Mouse (Mus musculus) kidney, postnatal 0 days (tissue): ENCODE data around the gene Dhcr7. TPM values are rescaled to one million over a fixed set of nuclear protein-coding genes. Genes with fewer than 3 reads are reported as not detected.

Source experiments
- ATAC-seq: fragments of 200-750 bp; cut with Nextera tagmentation; replicated peaks from 2 replicates; pipeline ENCODE4 v1.8.0; 2017; ENCODE audit warnings: low read depth, moderate number of reproducible peaks, moderate TSS enrichment, moderate library complexity; ENCODE audit not compliant: low FRiP score
- DNase-seq: peaks from one replicate; pipeline ENCODE4 v3.0.0-alpha.2; 2016; ENCODE audit warnings: low spot score
- H3K27ac ChIP-seq: fragments of 300-500 bp; sonication (generic); 2 replicates; pipeline ENCODE4 v1.5.1; 2014; ENCODE audit warnings: mild to moderate bottlenecking
- H3K27me3 ChIP-seq: fragments of 300-500 bp; sonication (generic); 2 replicates; pipeline ENCODE4 v1.6.1; 2014; ENCODE audit warnings: low read length, mixed read lengths; ENCODE audit not compliant: insufficient read depth
- H3K36me3 ChIP-seq: fragments of 300-500 bp; sonication (generic); 2 replicates; pipeline ENCODE4 v1.6.1; 2014; ENCODE audit warnings: low read length, mixed read lengths; ENCODE audit not compliant: insufficient read depth
- H3K4me1 ChIP-seq: fragments of 300-500 bp; sonication (generic); replicated peaks from 2 replicates; pipeline ENCODE4 v1.6.1; 2014; ENCODE audit warnings: antibody characterized with exemption, low read length, mixed read lengths; ENCODE audit not compliant: insufficient read depth
- H3K4me2 ChIP-seq: fragments of 300-500 bp; sonication (generic); 2 replicates; pipeline ENCODE4 v1.6.1; 2014; ENCODE audit warnings: mild to moderate bottlenecking, low read length, moderate library complexity, mixed read lengths
- H3K4me3 ChIP-seq: fragments of 300-500 bp; sonication (generic); replicated peaks from 2 replicates; pipeline ENCODE4 v1.5.1; 2014; ENCODE audit warnings: low read depth, low read length
- H3K9ac ChIP-seq: fragments of 300-500 bp; sonication (generic); 2 replicates; pipeline ENCODE4 v1.6.1; 2014; ENCODE audit warnings: low read depth, low read length
- H3K9me3 ChIP-seq: fragments of 300-500 bp; sonication (generic); replicated peaks from 2 replicates; pipeline ENCODE4 v1.6.1; 2016; ENCODE audit warnings: low read length, inconsistent platforms, mixed read lengths
- CTCF ChIP-seq: IDR thresholded peaks from 2 replicates; pipeline ENCODE4 v1.5.1; 2016; ENCODE audit warnings: antibody characterized with exemption, low read depth, mild to moderate bottlenecking, moderate library complexity
- WGBS: fragments of 180-500 bp; shearing (Covaris S2); extraction: QIAGEN DNeasy Blood & Tissue Kit; methylation state at CpG from one replicate; pipeline ENCODE4 v1.1.7; 2014; 5-methylcytosine and 5-hydroxymethylcytosine counted together
- polyA plus RNA-seq: library from polyadenylated mRNA; unstranded; fragments of >200 nt; fragmentation: Nextera tagmentation; extraction: Ambion mirVana; gene quantifications from 2 replicates; pipeline ENCODE4 v1.2.1, GENCODE M21; 2015

Dhcr7 gene
- polyA plus RNA-seq, 1 experiment from 2014 or later: 28.8 TPM

DNA sequence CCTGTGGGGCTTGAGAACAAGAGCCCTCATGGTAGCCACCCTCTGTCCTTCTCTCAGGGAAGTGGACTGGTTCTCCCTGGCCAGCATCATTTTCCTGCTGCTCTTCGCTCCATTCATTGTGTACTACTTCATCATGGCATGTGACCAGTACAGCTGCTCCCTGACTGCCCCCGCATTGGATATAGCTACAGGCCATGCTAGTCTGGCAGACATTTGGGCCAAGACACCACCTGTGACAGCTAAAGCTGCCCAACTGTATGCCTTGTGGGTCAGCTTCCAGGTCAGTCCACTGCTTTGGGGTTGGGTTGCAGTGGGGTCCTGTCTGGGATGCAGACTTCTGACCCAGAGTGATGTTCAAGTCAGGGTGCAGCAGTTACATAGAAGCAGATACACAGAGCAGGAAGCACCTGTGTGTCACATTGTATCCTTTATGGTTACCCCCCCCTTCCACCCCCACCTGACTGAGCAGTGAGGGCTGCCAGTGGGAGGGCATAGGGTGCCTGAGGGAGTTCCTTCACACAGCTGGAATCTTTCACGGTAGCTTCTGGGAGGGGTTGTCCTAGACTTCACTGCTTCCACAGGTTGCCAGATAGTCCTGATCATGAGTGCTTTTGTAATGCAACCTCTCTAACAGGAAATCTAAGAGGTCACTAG lies 14.9 kb downstream of the Dhcr7 start:
- H3K9me3 ChIP-seq: no peaks in the 10 kb centered on the region
- no peak overlapping the region for H3K9ac ChIP-seq
- no peak for ATAC-seq
- H3K4me1 ChIP-seq: no peaks in the 10 kb centered on the region
- DNase-seq: no peak
- H3K4me2 ChIP-seq: no peak overlapping the region
- H3K4me3 ChIP-seq: no peak overlapping the region
- TF ChIP-seq CTCF: no peak
- no peak overlapping the region for H3K27ac ChIP-seq
- WGBS: 76% methylated on average over 3 of the region's 3 CpGs
- H3K36me3 ChIP-seq: peaks cover 28% of the 10 kb centered on the region; the same call in 1 of the 2 replicates
- no peaks in the 10 kb centered on the region for H3K27me3 ChIP-seq

DNA sequence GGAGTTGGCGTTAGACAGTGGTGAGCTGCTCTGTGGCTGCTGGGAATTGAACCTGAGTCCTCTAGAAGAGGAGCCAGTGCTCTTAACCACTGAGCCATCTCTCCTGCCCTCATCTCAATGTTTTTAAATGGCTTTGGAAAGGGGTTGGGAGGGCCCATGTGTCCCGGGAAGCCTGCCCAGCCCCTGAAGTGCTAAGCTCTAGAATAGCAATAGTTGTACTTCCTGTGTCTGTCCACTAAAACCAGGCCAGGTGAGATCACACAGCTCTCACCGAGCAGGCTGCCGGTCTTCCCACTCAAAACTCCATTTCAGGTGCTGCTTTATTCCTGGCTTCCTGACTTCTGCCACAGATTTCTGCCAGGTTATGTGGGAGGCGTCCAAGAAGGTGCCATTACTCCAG lies 17.2 kb downstream of the Dhcr7 start:
- Histone ChIP-seq H3K27me3 (no peaks in the 10 kb centered on the region), H3K36me3 (peaks cover 47% of the 10 kb centered on the region), H3K27ac (no peak overlapping the region), H3K9ac (no peak overlapping the region), H3K4me2 (no peak overlapping the region), H3K9me3 (no peaks in the 10 kb centered on the region), H3K4me1 (no peaks in the 10 kb centered on the region), H3K4me3 (no peak overlapping the region)
- no peak for TF ChIP-seq CTCF
- WGBS: 90% methylated on average over 5 of the region's 5 CpGs
- ATAC-seq: no peak
- no peak for DNase-seq

DNA sequence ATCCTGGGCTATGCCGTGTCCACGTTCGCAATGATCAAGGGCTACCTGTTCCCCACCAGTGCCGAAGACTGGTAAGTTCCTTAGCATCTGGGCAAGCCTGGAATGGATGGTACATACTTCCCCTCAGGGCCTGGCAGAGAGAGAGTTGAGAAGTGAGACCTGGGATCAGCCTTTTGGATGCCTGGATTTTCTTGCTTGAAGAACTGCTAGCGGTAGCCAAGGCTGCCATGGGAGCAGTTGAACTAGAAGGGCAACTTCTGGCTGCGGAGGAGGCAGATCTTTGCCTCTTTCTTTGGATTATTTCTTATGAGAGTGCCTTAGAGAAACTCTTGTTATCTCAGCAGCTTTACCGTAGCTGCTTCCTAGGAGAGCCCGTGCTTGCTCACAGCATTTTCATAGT lies 18.4 kb downstream of the Dhcr7 start:
- no peak overlapping the region for H3K27ac ChIP-seq
- no peak overlapping the region for H3K4me2 ChIP-seq
- DNase-seq: no peak
- no peaks in the 10 kb centered on the region for H3K4me1 ChIP-seq
- no peaks in the 10 kb centered on the region for H3K27me3 ChIP-seq
- H3K36me3 ChIP-seq: peaks cover 57% of the 10 kb centered on the region
- H3K9me3 ChIP-seq: no peaks in the 10 kb centered on the region
- H3K4me3 ChIP-seq: no peak overlapping the region
- no peak for TF ChIP-seq CTCF
- ATAC-seq: no peak
- no peak overlapping the region for H3K9ac ChIP-seq
- WGBS: 97% methylated on average over 8 of the region's 8 CpGs

DNA sequence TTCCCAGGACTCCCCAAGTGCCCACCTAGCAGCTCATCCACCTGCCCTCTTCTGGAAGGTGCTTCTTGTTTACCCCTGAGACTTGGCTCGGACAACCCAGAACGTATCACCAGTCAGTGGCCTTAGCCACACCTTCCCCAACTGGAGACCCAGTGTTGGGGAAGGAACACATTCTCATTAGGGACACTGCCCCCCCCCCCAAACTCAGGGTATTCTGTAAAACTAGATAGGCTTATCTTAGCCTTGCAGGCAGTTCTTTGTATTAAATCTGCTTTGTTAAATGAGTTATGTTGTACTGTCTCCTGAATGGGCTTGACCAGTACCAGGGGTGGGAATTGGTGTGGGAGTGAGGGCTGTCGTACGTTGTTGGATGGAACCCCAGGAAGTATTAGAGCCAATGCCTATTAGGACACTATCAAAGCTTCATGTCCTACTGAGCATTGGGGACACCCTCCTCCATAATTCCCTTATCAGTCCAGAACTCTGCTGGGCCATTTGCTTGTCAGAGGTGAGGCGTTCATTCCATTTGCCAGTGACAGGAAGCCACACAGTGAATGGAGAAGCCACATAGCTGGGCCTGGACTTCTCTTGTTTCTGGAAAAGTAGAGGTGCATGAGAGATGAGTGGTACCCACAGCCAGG lies 25.3 kb downstream of the Dhcr7 start:
- Histone ChIP-seq H3K9ac (no peak overlapping the region), H3K4me2 (no peak overlapping the region), H3K27ac (no peak overlapping the region), H3K36me3 (peaks cover 43% of the 10 kb centered on the region), H3K9me3 (no peaks in the 10 kb centered on the region), H3K4me1 (no peaks in the 10 kb centered on the region), H3K27me3 (no peaks in the 10 kb centered on the region), H3K4me3 (no peak overlapping the region)
- TF ChIP-seq CTCF: no peak
- ATAC-seq (no peak), DNase-seq (no peak)
- 93% methylated on average over 5 of the region's 5 CpGs for WGBS

DNA sequence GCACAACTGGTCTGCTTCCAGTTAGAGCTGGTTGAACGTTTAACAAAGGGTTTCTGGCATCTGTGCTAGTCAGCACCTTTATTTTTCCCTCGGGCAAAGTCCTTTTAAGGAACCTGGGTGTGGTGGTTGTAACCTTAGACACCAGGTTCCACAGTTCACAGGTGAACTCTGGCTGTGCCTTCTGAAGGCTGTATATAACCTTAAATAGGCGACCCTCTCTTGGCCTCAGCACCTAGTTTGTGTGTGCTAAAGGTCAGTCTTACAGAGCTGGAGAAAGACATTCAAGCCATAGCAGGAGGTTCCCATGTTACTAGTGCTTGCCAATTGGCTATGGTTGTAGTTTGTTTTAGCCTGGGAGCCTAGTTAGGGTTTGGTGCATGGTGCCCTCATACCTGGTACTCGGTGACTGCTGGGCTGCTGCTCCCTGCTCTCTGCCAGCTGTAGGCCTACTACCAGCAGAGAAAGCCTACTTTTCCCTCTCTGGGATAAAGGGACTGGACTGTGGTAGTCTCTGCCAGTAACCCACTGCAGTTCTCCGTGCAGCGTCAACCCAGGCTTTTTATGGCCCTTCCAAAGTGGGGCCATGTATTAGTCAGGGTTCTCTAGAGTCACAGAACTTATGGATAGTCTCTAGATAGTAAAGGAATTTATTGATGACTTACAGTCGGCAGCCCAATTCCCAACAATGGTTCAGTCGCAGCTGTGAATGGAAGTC lies 26.0 kb downstream of the Dhcr7 start:
- TF ChIP-seq CTCF: no peak
- ATAC-seq: no peak; the same call in 1 of the 2 replicates
- no peak overlapping the region for H3K4me2 ChIP-seq
- H3K4me3 ChIP-seq: no peak overlapping the region
- WGBS: 79% methylated on average over 6 of the region's 8 CpGs
- DNase-seq: no peak
- H3K9ac ChIP-seq: no peak overlapping the region
- no peaks in the 10 kb centered on the region for H3K27me3 ChIP-seq
- peaks cover 38% of the 10 kb centered on the region for H3K36me3 ChIP-seq
- H3K4me1 ChIP-seq: no peaks in the 10 kb centered on the region
- no peak overlapping the region for H3K27ac ChIP-seq
- no peaks in the 10 kb centered on the region for H3K9me3 ChIP-seq

DNA sequence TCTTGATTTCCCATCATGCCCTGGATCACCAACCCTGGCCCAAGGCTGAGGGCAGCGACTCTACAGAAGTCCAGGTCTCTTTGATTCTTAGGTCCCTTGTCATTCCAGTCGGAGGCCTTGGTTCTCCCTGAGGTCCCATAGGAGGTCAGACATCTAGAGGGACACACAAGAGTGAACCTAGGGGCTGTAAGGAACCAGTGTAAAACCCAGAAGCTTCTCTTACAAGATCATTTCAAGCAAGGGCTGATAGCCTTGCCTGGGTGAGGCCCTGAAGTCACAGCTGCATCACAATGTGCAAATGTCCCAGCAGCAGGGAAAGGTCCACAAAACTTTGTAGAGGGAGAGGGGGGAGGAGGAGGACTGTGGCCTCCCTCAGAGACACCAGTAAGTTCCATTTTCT lies 43.6 kb downstream of the Dhcr7 start, which contains the start of gene Gm498:
Gene Gm498 (plus strand): TSS at position 301 of the 400 bp plus-strand sequence.
- no peak within 1 kb of the TSS for H3K4me2 ChIP-seq
- WGBS: 70% methylated on average over 2 of the region's 2 CpGs
- H3K27ac ChIP-seq: no peak within 1 kb of the TSS
- H3K9me3 ChIP-seq: no peaks in the 10 kb centered on the region
- no peaks in the 10 kb centered on the region for H3K4me1 ChIP-seq
- no peaks in the 10 kb centered on the region for H3K36me3 ChIP-seq
- no peak for TF ChIP-seq CTCF
- no peak within 1 kb of the TSS for H3K9ac ChIP-seq
- H3K27me3 ChIP-seq: no peaks in the 10 kb centered on the region
- ATAC-seq: no peak
- H3K4me3 ChIP-seq: no peak within 1 kb of the TSS
- no peak for DNase-seq
